Mouse (Mus musculus) bone marrow, adult 2 months (tissue): Measurements from ENCODE around the gene Bbs10. TPM values are rescaled to one million over a fixed set of nuclear protein-coding genes. Genes with fewer than 3 reads are reported as not detected.

ENCODE experiments used
- H3K27ac ChIP-seq: fragments of 200-500 bp; 2 replicates; pipeline ENCODE4 v1.5.1; 2012; ENCODE audit warnings: low read depth, mild to moderate bottlenecking, control low read depth, inconsistent platforms, low read length; ENCODE audit not compliant: control insufficient read depth, poor library complexity, insufficient read depth
- H3K4me1 ChIP-seq: fragments of 200-500 bp; 2 replicates; pipeline ENCODE4 v1.6.1; 2011; ENCODE audit warnings: low read length; ENCODE audit not compliant: control insufficient read depth, insufficient read depth
- H3K4me3 ChIP-seq: fragments of 200-500 bp; replicated peaks from 2 replicates; pipeline ENCODE3; 2011; ENCODE audit warnings: mild to moderate bottlenecking, low read depth, low read length, control low read depth; ENCODE audit not compliant: control insufficient read depth
- CTCF ChIP-seq: fragments of 200-500 bp; IDR thresholded peaks from 2 replicates; pipeline ENCODE4 v1.5.1; 2011; ENCODE audit warnings: low read length, control low read depth; ENCODE audit not compliant: control insufficient read depth, insufficient read depth
- POLR2A ChIP-seq: fragments of 200-500 bp; IDR thresholded peaks from 2 replicates; pipeline ENCODE4 v1.6.1; 2011; ENCODE audit warnings: low read depth, mild to moderate bottlenecking, control low read depth, low read length, borderline replicate concordance; ENCODE audit not compliant: control insufficient read depth
- WGBS: fragments of 180-500 bp; shearing (Covaris S2); methylation state at CpG from one replicate; pipeline ENCODE4 v1.1.7; 2018; 5-methylcytosine and 5-hydroxymethylcytosine counted together
- polyA plus RNA-seq: library from polyadenylated mRNA; stranded (reverse); fragments of >200 nt; gene quantifications from 2 replicates; pipeline ENCODE4 v1.2.4, GENCODE M21; 2011; ENCODE audit warnings: low replicate concordance; ENCODE audit not compliant: missing spikeins, insufficient read depth, insufficient read length

The Bbs10 gene
- polyA plus RNA-seq, 1 experiment, result not detected

DNA sequence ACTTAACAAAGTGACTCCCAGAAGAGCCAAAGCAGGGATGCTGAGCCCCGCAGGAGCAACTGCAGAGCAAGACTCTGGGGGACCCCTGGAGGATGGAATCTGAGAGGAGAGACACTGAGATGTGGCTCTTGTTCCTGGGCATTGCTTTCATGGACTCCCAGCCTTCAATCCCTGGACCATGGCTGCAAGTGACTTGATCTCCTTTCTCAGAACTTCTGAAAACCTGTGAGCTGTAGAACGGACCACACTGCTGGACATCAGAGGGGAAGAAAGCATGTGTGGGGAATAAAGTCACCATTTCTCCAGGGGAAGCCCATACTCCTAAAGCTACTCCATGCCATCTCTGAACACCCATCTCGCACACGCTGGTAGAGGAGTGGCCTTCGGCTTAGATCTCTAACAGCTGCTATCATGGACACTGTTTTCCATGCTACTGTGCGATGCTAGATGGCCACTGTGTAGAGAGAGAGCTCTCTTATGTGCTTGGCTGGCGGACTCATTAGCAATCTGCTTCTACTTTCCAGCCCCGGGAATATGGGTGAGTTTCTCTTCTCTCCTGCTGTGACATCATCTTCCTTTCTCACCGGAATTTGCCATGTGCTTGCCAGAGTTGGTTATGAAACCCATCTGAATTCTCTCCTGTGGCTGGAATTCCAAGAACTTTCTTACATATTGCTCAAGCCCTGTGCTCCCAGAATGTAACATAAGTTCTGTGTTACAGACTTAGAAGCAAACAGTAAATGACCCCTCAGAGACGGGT is 16.3 kb downstream of the Bbs10 start:
- TF ChIP-seq CTCF, result no peak
- TF ChIP-seq POLR2A, result no peak
- no peak overlapping the region for H3K27ac ChIP-seq
- H3K4me3 ChIP-seq, result no peak overlapping the region
- WGBS, result 71% methylated on average over 10 of the region's 10 CpGs
- H3K4me1 ChIP-seq, result no peaks in the 10 kb centered on the region

- WGBS, result 78% methylated on average over 3 of the region's 3 CpGs
- TF ChIP-seq CTCF, result no peak
- TF ChIP-seq POLR2A, result no peak
- Histone ChIP-seq H3K4me1 (no peaks in the 10 kb centered on the region), H3K27ac (no peak overlapping the region), H3K4me3 (no peak overlapping the region)
Measured at GRCm38 (mm10) chr10:111315940-111316339, 17.5 kb downstream of the Bbs10 start.

- Histone ChIP-seq H3K27ac (no peak overlapping the region), H3K4me3 (no peak overlapping the region), H3K4me1 (no peaks in the 10 kb centered on the region)
- TF ChIP-seq CTCF (no peak), POLR2A (no peak)
- 84% methylated on average over 3 of the region's 3 CpGs for WGBS
Measured at GRCm38 (mm10) chr10:111318021-111318420, 19.5 kb downstream of the Bbs10 start.

- 83% methylated on average over 9 of the region's 9 CpGs for WGBS
- TF ChIP-seq CTCF (no peak), POLR2A (no peak)
- Histone ChIP-seq H3K27ac (no peak overlapping the region), H3K4me3 (no peak overlapping the region), H3K4me1 (no peaks in the 10 kb centered on the region)
Measured at GRCm38 (mm10) chr10:111318805-111319500, 20.5 kb downstream of the Bbs10 start.

DNA sequence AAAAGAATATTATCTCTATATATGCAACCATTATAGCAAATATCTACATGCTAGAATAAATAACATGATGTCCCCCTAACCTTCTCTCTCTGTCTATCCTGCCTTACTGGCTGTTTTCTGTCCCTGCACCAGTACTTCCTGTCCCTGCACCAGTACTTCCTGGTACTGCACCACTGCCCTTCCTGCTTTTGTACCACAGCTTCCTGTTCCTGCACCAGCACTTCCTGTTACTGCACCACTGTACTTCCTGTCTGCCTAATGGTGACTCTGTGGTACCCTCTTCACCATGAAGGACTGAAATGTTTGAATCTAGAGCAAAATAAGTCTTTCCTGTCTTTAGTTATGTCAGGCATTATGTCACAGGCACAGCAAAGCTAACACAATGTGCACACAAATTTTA is 22.1 kb downstream of the Bbs10 start:
- TF ChIP-seq POLR2A (no peak), CTCF (no peak)
- Histone ChIP-seq H3K4me1 (no peaks in the 10 kb centered on the region), H3K4me3 (no peak overlapping the region), H3K27ac (no peak overlapping the region)

- 70% methylated on average over 4 of the region's 4 CpGs for WGBS
- H3K4me3 ChIP-seq, result no peak overlapping the region
- TF ChIP-seq POLR2A (no peak), CTCF (no peak)
- no peak overlapping the region for H3K27ac ChIP-seq
- H3K4me1 ChIP-seq, result no peaks in the 10 kb centered on the region
Measured at GRCm38 (mm10) chr10:111327957-111328356, 29.5 kb downstream of the Bbs10 start.

- Histone ChIP-seq H3K4me1 (no peaks in the 10 kb centered on the region), H3K4me3 (no peak overlapping the region), H3K27ac (no peak overlapping the region)
- 71% methylated on average over 5 of the region's 5 CpGs for WGBS
- TF ChIP-seq CTCF (no peak), POLR2A (no peak)
Measured at GRCm38 (mm10) chr10:111329326-111329725, 30.8 kb downstream of the Bbs10 start.

- WGBS, result 87% methylated on average over 2 of the region's 2 CpGs
- no peak for TF ChIP-seq POLR2A
- no peak for TF ChIP-seq CTCF
- H3K4me1 ChIP-seq, result no peaks in the 10 kb centered on the region
Measured at GRCm38 (mm10) chr10:111334902-111335301, 36.4 kb downstream of the Bbs10 start.

More at GRCm38 (mm10) chr10:111334902-111335301, 36.4 kb downstream of the Bbs10 start:
- Histone ChIP-seq H3K27ac (no peak overlapping the region), H3K4me3 (no peak overlapping the region)
